Mouse (Mus musculus) left cerebral cortex, adult 9 months (tissue): Measurements from ENCODE around the gene Ces4a.
"Not testable (repeated sequence)": the region's sequence is repeated elsewhere in the genome, so short reads cannot be mapped to it uniquely, and the experiment has no call there.

ENCODE experiments used
- DNase-seq, 2 experiments: peaks; one replicate each; pipeline ENCODE4 v3.0.0; 2022; ENCODE audit warnings: low spot score in 2 of 2

Ces4a gene

GRCm38 (mm10) chr8:105131509-105131908 lies at the start of gene Ces4a:
TSS of gene Ces4a (plus strand) at chr8:105131800.
- no peak for DNase-seq

- no peak for DNase-seq
These were observed 48.0 kb upstream of the Ces4a start, which contains the start of gene Ces3b for GRCm38 (mm10) chr8:105083449-105084050. TSS of gene Ces3b (plus strand) at chr8:105083753.

- DNase-seq = not testable (repeated sequence)
These were observed 43.4 kb upstream of the Ces4a start for GRCm38 (mm10) chr8:105088166-105088565.

GRCm38 (mm10) chr8:105088581-105088980 lies 43.0 kb upstream of the Ces4a start:
- no peak for DNase-seq

- DNase-seq = no peak
These were observed 37.6 kb upstream of the Ces4a start for GRCm38 (mm10) chr8:105093992-105094391.

- DNase-seq = not testable (repeated sequence)
These were observed 29.4 kb upstream of the Ces4a start for GRCm38 (mm10) chr8:105102101-105102785.

GRCm38 (mm10) chr8:105103701-105104100 lies 27.9 kb upstream of the Ces4a start:
- DNase-seq = not testable (repeated sequence)

GRCm38 (mm10) chr8:105104220-105104619 lies 27.4 kb upstream of the Ces4a start:
- DNase-seq = no peak

- DNase-seq = no peak
These were observed 1.7 kb upstream of the Ces4a start for GRCm38 (mm10) chr8:105129864-105130263.

- DNase-seq = peak in 1 of 2 experiments; percentile 63
These were observed 6.8 kb downstream of the Ces4a start for GRCm38 (mm10) chr8:105138423-105138822.

- no peak for DNase-seq
These were observed 10.8 kb downstream of the Ces4a start for GRCm38 (mm10) chr8:105142395-105142794.

GRCm38 (mm10) chr8:105151654-105152053 lies 20.1 kb downstream of the Ces4a start:
- no peak for DNase-seq

- DNase-seq = peak; percentile 39 to 60
These were observed 21.2 kb downstream of the Ces4a start for GRCm38 (mm10) chr8:105152623-105153398.

- DNase-seq = no peak
These were observed 22.7 kb downstream of the Ces4a start for GRCm38 (mm10) chr8:105154316-105154715.

- no peak for DNase-seq
These were observed 23.6 kb downstream of the Ces4a start for GRCm38 (mm10) chr8:105155091-105155745.

- peak in 1 of 2 experiments; percentile 11 for DNase-seq
These were observed 26.0 kb downstream of the Ces4a start for GRCm38 (mm10) chr8:105157555-105157954.

- no peak for DNase-seq
These were observed 26.5 kb downstream of the Ces4a start for GRCm38 (mm10) chr8:105158084-105158483.

- DNase-seq = no peak
These were observed 29.6 kb downstream of the Ces4a start for GRCm38 (mm10) chr8:105161121-105161652.

- DNase-seq = no peak
These were observed 32.8 kb downstream of the Ces4a start for GRCm38 (mm10) chr8:105164272-105164902.

- DNase-seq = no peak
These were observed 33.6 kb downstream of the Ces4a start for GRCm38 (mm10) chr8:105165191-105165590.

- no peak for DNase-seq
These were observed 35.5 kb downstream of the Ces4a start for GRCm38 (mm10) chr8:105167116-105167515.
